Mouse (Mus musculus): ENCODE measurements at regions not wholly inside any gene's neighbourhood (a gene's known extent, or its start where the extent isn't known, plus 50 kb on each side); places are given as distances from the start of the nearest gene placed in this dataset.

GRCm38 (mm10) chr8:126723259-126724122 lies 129.7 kb upstream of the Irf2bp2 start:
- Histone ChIP-seq H3K4me3 (ENCODE audit: insufficient read depth, low read depth, low read length) (no peak overlapping the region), H3K27ac (ENCODE audit: insufficient read depth, low read depth, low read length) (no peak overlapping the region), H3K27me3 (replicated peaks; ENCODE audit: control insufficient read depth, insufficient read depth, low read length) (no peaks in the 10 kb centered on the region), H3K4me1 (ENCODE audit: control insufficient read depth, insufficient read depth, low read length) (peaks cover 12% of the 10 kb centered on the region), H3K36me3 (ENCODE audit: control insufficient read depth, insufficient read depth, low read length) (no peaks in the 10 kb centered on the region)
- no peak for TF ChIP-seq CTCF (conservative IDR thresholded peaks at IDR 0.05; ENCODE audit: insufficient read depth, insufficient read length, low read depth, low read length)
- no peak for TF ChIP-seq POLR2A (IDR thresholded peaks at IDR 0.05; ENCODE audit: low read depth, low read length)
- 69% methylated on average over 9 of the region's 9 CpGs for WGBS
- DNase-seq: no peak

DNA sequence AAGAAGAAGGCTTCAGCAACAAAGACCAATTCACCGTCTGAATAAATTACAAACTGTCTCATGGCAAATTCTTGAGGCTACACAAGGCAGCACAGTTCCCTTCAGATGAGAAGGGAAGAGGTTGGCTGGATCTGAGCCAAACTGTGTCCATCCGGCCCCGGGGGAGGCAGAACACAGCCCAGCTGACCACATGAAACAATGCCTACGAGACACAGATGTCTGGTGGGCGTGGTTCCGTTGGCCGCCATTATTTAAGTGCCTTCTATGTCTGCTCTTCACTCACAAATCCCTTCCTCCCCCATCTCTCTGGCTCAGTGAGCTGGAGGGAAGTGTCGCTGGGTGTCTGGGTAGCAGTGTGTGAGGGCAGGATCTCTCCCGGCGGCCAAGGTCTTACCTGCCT lies 127.8 kb upstream of the Irf2bp2 start:
- H3K27me3 ChIP-seq (replicated peaks; ENCODE audit: control insufficient read depth, insufficient read depth, low read length): no peaks in the 10 kb centered on the region
- WGBS: 26% methylated on average over 10 of the region's 10 CpGs
- no peak overlapping the region for H3K27ac ChIP-seq (ENCODE audit: insufficient read depth, low read depth, low read length)
- no peak for TF ChIP-seq POLR2A (IDR thresholded peaks at IDR 0.05; ENCODE audit: low read depth, low read length)
- TF ChIP-seq CTCF (conservative IDR thresholded peaks at IDR 0.05; ENCODE audit: insufficient read depth, insufficient read length, low read depth, low read length): no peak
- H3K4me1 ChIP-seq (ENCODE audit: control insufficient read depth, insufficient read depth, low read length): peaks cover 12% of the 10 kb centered on the region
- peak; percentile 67 for DNase-seq
- H3K36me3 ChIP-seq (ENCODE audit: control insufficient read depth, insufficient read depth, low read length): no peaks in the 10 kb centered on the region
- H3K4me3 ChIP-seq (ENCODE audit: insufficient read depth, low read depth, low read length): no peak overlapping the region

- peaks cover 12% of the 10 kb centered on the region for H3K4me1 ChIP-seq (ENCODE audit: control insufficient read depth, insufficient read depth, low read length)
- TF ChIP-seq POLR2A (IDR thresholded peaks at IDR 0.05; ENCODE audit: low read depth, low read length) (no peak), CTCF (conservative IDR thresholded peaks at IDR 0.05; ENCODE audit: insufficient read depth, insufficient read length, low read depth, low read length) (no peak)
- no peaks in the 10 kb centered on the region for H3K27me3 ChIP-seq (replicated peaks; ENCODE audit: control insufficient read depth, insufficient read depth, low read length)
- H3K27ac ChIP-seq (ENCODE audit: insufficient read depth, low read depth, low read length): peak overlapping the region; percentile 9; the same call in 1 of the 2 replicates
- whole genome bisulfite sequencing: 61% methylated on average over 4 of the region's 4 CpGs
- H3K4me3 ChIP-seq (ENCODE audit: insufficient read depth, low read depth, low read length): no peak overlapping the region
- peak; percentile 79 for DNase-seq
- no peaks in the 10 kb centered on the region for H3K36me3 ChIP-seq (ENCODE audit: control insufficient read depth, insufficient read depth, low read length)
Observed at GRCm38 (mm10) chr8:126720473-126721145, 126.8 kb upstream of the Irf2bp2 start.

- TF ChIP-seq CTCF (conservative IDR thresholded peaks at IDR 0.05; ENCODE audit: insufficient read depth, insufficient read length, low read depth, low read length): no peak
- TF ChIP-seq POLR2A (IDR thresholded peaks at IDR 0.05; ENCODE audit: low read depth, low read length): no peak
- 95% methylated on average over 2 of the region's 2 CpGs for WGBS
- H3K4me1 ChIP-seq (ENCODE audit: control insufficient read depth, insufficient read depth, low read length): peaks cover 12% of the 10 kb centered on the region
Observed at GRCm38 (mm10) chr8:126719748-126720147, 126.0 kb upstream of the Irf2bp2 start.

GRCm38 (mm10) chr8:126717652-126718155 lies 123.9 kb upstream of the Irf2bp2 start:
- no peaks in the 10 kb centered on the region for H3K27me3 ChIP-seq (replicated peaks; ENCODE audit: control insufficient read depth, insufficient read depth, low read length)

More at GRCm38 (mm10) chr8:126719748-126720147, 126.0 kb upstream of the Irf2bp2 start:
- Histone ChIP-seq H3K27me3 (replicated peaks; ENCODE audit: control insufficient read depth, insufficient read depth, low read length) (no peaks in the 10 kb centered on the region), H3K4me3 (ENCODE audit: insufficient read depth, low read depth, low read length) (no peak overlapping the region), H3K36me3 (ENCODE audit: control insufficient read depth, insufficient read depth, low read length) (no peaks in the 10 kb centered on the region), H3K27ac (ENCODE audit: insufficient read depth, low read depth, low read length) (no peak overlapping the region)
- DNase-seq: no peak

DNA sequence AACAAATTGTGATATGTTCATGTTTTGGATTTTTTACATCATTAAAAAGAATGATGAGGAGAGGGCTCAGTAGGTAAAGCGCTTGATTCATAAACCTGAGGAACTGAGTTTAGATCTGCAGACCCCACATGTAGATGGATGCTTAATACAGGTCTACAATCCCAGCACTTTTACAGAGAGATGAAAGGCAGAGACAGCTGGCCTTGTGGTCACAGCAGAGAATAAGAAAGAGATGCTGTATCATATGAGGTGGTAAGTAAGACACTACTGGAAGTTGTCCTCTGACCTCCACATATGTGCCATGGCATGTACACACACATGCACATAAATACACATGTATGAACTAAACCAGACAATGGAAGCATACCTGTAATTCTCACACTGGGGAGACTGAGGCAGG lies 121.9 kb upstream of the Irf2bp2 start:
- 98% methylated on average over 1 of the region's 1 CpGs for WGBS

More at GRCm38 (mm10) chr8:126717652-126718155, 123.9 kb upstream of the Irf2bp2 start:
- H3K36me3 ChIP-seq (ENCODE audit: control insufficient read depth, insufficient read depth, low read length): no peaks in the 10 kb centered on the region
- no peak overlapping the region for H3K4me3 ChIP-seq (ENCODE audit: insufficient read depth, low read depth, low read length)
- TF ChIP-seq POLR2A (IDR thresholded peaks at IDR 0.05; ENCODE audit: low read depth, low read length) (no peak), CTCF (conservative IDR thresholded peaks at IDR 0.05; ENCODE audit: insufficient read depth, insufficient read length, low read depth, low read length) (no peak)
- DNase-seq: no peak
- peaks cover 12% of the 10 kb centered on the region for H3K4me1 ChIP-seq (ENCODE audit: control insufficient read depth, insufficient read depth, low read length)
- 83% methylated on average over 2 of the region's 2 CpGs for WGBS
- no peak overlapping the region for H3K27ac ChIP-seq (ENCODE audit: insufficient read depth, low read depth, low read length)

More for the DNA sequence above, 121.9 kb upstream of the Irf2bp2 start:
- no peak for DNase-seq
- no peak overlapping the region for H3K27ac ChIP-seq (ENCODE audit: insufficient read depth, low read depth, low read length)
- no peaks in the 10 kb centered on the region for H3K36me3 ChIP-seq (ENCODE audit: control insufficient read depth, insufficient read depth, low read length)
- no peak overlapping the region for H3K4me3 ChIP-seq (ENCODE audit: insufficient read depth, low read depth, low read length)
- H3K4me1 ChIP-seq (ENCODE audit: control insufficient read depth, insufficient read depth, low read length): peaks cover 5% of the 10 kb centered on the region
- TF ChIP-seq CTCF (conservative IDR thresholded peaks at IDR 0.05; ENCODE audit: insufficient read depth, insufficient read length, low read depth, low read length): no peak
- no peak for TF ChIP-seq POLR2A (IDR thresholded peaks at IDR 0.05; ENCODE audit: low read depth, low read length)
- no peaks in the 10 kb centered on the region for H3K27me3 ChIP-seq (replicated peaks; ENCODE audit: control insufficient read depth, insufficient read depth, low read length)

All from kidney, adult 2 months (tissue).